Mouse (Mus musculus) c-Kit-positive CD71-negative TER-119-negative erythroid progenitor cells, embryonic 14.5 days (primary cell): ENCODE measurements around the gene Fam187b.

Experiments used
- DNase-seq: peaks from one replicate; pipeline ENCODE4 v3.0.0-alpha.2; 2013; ENCODE audit warnings: low read depth

Fam187b gene

GRCm38 (mm10) chr7:31008889-31009288 lies 35.3 kb downstream of the Fam187b start:
- no peak for DNase-seq

GRCm38 (mm10) chr7:31012971-31013370 lies 39.4 kb downstream of the Fam187b start:
- no peak for DNase-seq

- no peak for DNase-seq
Observed at GRCm38 (mm10) chr7:31017104-31017901, 43.7 kb downstream of the Fam187b start.

DNA sequence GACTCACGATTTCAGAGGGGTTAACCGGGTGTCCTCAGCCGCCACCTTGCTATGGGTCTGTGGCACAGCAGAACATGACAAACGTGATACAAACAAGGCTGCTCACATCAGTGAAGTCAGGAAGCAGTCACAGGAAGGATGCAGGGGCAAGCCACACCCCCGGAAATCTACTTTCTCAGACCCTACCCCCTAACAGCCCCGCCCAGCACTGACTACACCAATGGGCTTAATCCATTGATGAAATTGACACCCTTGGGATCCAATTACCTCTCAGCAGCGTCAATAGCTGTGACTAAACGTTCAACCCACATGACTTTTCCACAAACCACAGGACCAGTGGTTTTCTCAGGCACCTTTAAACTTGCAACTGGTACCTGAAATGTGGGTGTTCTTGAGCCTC lies 55.0 kb downstream of the Fam187b start:
- DNase-seq, result no peak

DNA sequence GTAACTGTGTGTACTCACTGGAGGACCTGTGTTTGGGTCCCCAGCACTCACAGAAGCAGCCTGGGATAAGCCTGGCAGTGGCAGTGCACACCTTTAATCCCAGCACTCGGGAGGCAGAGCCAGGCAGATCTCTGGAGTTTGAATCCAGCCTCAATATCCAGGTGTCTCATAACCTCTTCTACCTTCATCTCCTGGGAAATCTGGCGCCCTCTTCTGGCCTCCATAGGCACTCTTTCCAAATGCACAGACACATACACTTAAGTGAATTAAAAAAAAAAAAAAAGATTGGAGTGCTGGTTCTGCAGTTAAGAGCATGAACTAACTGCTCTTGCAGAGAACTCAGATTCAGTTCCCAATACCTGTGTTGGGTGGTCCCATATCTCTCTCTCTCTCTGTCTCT lies 57.1 kb downstream of the Fam187b start:
- no peak for DNase-seq

- DNase-seq, result no peak
Observed at GRCm38 (mm10) chr7:31031731-31032130, 58.1 kb downstream of the Fam187b start.

- DNase-seq, result no peak
Observed at GRCm38 (mm10) chr7:31033409-31034165, 60.0 kb downstream of the Fam187b start.

GRCm38 (mm10) chr7:31034789-31035188 lies 61.2 kb downstream of the Fam187b start:
- no peak for DNase-seq

DNA sequence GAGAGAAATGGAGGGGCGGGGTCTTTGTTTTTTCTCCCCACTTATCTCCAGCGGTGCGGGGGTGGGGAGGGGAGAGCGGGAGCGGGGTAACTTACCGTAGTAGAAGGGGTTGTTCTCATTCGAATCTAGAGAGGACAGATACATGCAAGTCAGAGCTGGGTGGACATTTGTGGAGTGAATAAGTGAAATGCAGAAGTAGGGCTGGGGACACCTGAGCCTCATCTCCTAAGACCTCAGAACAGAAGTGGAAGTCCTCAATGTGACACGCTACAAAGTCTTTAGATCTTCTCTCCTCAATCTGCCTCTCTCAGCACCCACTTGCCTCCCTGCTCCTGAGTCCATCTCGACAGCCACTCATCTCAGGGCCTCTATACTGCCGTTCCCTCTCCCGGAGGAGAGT lies 61.7 kb downstream of the Fam187b start:
- no peak for DNase-seq

DNA sequence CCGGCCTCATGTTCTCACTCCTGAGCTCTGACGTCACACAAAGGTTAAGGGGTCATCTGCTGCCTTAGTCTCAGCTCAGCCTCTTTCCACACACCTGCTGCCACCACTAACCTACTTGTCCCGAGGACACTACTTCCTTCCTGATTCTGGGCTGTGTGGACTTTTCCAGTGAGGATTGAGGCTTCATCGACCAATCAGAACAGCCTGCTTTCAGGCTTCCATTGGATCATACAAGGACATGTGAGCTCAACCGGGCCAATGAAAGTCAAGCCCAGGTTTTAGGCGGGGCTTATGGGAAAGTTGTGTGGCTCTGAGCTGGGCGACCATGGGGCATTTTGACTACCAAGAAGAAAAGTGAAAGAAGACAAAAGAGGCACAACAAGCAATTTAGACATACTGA lies 63.3 kb downstream of the Fam187b start:
- DNase-seq, result no peak

GRCm38 (mm10) chr7:31037675-31038074 lies 64.1 kb downstream of the Fam187b start:
- DNase-seq, result no peak

- DNase-seq, result no peak
Observed at GRCm38 (mm10) chr7:31039011-31039410, 65.4 kb downstream of the Fam187b start.
